Mouse (Mus musculus): Measurements from ENCODE around the gene Pex11g.

DNA sequence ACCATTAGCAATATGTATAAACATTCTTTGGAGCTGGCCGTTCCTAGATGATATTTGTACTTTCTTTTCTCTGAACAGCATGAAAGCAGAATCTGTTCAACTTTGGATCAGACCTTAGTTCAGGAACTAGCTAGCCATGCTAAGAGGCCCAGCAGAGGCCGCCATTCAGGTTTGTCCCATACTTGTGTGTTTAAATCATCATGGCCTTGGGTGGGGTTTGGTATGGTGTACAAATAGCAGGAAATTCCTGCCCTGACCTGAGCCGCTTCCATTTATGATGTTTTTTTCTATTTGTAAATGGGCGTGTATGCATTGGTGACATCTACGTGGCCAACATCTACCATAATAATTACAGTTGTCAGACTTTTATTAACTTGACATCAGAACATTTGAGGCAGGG lies 42.3 kb downstream of the Pex11g start:
- TF ChIP-seq CTCF (IDR thresholded peaks at IDR 0.05; ENCODE audit: low read depth) = no peak
- TF ChIP-seq EP300 (IDR thresholded peaks at IDR 0.05; ENCODE audit: low read depth) = no peak
